Mouse (Mus musculus): ENCODE results near the gene Elovl7. TPM values are rescaled to one million over a fixed set of nuclear protein-coding genes. Genes with fewer than 3 reads are reported as not detected.

Elovl7 gene
- polyA plus RNA-seq, 1 experiment from 2014 or later: 14.3 TPM

DNA sequence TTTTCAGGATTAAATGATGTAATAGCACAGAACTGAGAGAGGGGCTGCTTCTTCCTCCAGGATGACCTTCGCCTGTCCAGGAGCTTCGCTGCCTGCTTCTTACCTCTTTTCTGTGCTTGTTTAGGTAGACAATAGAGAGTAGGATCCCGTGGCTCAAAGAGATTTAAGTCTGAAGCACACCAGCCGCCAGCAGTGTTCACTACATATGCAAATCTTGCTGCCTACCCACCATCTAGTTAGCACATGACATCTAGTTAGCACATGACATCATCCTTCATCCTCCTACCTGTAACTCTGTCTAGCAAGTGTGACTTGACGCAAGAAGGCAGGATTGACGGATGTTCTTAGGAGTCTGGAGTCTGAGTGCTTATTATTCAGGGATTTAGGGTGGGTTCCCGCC, 5.6 kb downstream of the Elovl7 start:
- Histone ChIP-seq H3K4me1 (ENCODE audit: control insufficient read depth, insufficient read depth, low read length) (no peaks in the 10 kb centered on the region), H3K4me2 (replicated peaks; ENCODE audit: low read depth, low read length) (no peak overlapping the region), H3K9me3 (ENCODE audit: control insufficient read depth, low read length) (no peaks in the 10 kb centered on the region), H3K27ac (ENCODE audit: low read depth, low read length) (no peak overlapping the region), H3K9ac (ENCODE audit: low read depth, low read length) (no peak overlapping the region), H3K36me3 (ENCODE audit: control insufficient read depth, insufficient read depth, low read length) (no peaks in the 10 kb centered on the region), H3K27me3 (ENCODE audit: control insufficient read depth, insufficient read depth, low read length) (peaks cover 16% of the 10 kb centered on the region), H3K4me3 (ENCODE audit: low read length) (no peak overlapping the region)
- WGBS: 83% methylated on average over 7 of the region's 7 CpGs
- no peak for ATAC-seq (ENCODE audit: low FRiP score, low TSS enrichment)

DNA sequence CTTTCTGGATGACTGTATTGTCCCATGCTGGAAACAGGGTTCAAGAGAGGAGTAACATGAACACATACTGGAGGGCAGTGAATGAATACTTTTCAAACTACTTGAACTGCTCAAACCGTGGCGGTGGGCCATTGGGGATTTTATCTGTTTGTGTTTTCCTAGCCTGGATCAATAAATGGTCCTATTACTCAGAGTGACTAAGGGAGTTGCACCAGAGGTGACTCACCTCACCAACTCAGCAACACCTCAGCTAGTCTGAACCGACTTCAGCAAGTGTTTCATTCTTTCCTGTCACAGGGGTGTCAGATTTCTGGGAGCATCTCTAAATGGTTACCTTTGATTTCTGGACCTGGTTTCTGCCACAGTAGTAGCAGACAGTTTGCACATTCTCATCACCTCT, 15.0 kb downstream of the Elovl7 start:
- H3K27me3 ChIP-seq (ENCODE audit: control insufficient read depth, insufficient read depth, low read length): no peaks in the 10 kb centered on the region
- 52% methylated on average over 3 of the region's 3 CpGs for WGBS
- H3K9ac ChIP-seq (ENCODE audit: low read depth, low read length): no peak overlapping the region
- no peak overlapping the region for H3K27ac ChIP-seq (ENCODE audit: low read depth, low read length)
- no peak overlapping the region for H3K4me2 ChIP-seq (replicated peaks; ENCODE audit: low read depth, low read length)
- H3K4me1 ChIP-seq (ENCODE audit: control insufficient read depth, insufficient read depth, low read length): no peaks in the 10 kb centered on the region
- H3K36me3 ChIP-seq (ENCODE audit: control insufficient read depth, insufficient read depth, low read length): no peaks in the 10 kb centered on the region
- no peaks in the 10 kb centered on the region for H3K9me3 ChIP-seq (ENCODE audit: control insufficient read depth, low read length)
- no peak for ATAC-seq (ENCODE audit: low FRiP score, low TSS enrichment)
- no peak overlapping the region for H3K4me3 ChIP-seq (ENCODE audit: low read length)

DNA sequence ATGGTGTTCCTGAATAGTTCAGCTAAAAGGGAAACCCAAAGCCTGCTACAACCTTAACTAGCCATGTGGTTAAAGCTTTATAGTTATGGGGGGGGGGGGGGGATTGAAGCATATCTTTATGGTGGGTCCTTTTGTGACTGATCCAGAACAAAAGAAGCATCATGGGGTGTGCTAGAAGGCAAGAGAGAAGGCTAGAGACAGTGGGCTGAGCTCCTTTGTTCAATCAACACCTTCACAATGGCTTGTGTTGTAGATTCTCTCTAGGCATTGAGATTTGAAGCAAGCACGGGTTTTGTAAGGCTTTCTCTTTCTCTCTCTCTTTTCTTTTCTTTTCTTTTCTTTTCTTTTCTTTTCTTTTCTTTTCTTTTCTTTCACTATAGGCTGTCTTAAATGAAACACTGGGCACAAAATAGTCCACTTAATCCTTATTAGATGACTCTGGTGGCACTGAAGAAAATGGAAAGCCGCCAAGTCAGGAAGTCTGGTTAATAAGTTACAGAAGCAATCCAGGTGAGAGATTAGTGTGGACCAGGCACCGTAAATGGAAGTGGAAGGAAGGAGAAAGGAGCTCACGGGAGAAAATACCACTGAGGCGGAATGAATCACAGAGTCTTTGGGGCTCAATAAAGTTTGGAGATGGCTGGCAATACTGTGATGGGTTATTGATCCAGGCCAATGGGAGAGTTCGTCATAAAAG, 15.6 kb downstream of the Elovl7 start:
- Histone ChIP-seq H3K4me1 (ENCODE audit: control insufficient read depth, insufficient read depth, low read length) (no peaks in the 10 kb centered on the region), H3K4me2 (replicated peaks; ENCODE audit: low read depth, low read length) (no peak overlapping the region), H3K9me3 (ENCODE audit: control insufficient read depth, low read length) (no peaks in the 10 kb centered on the region), H3K27ac (ENCODE audit: low read depth, low read length) (no peak overlapping the region), H3K27me3 (ENCODE audit: control insufficient read depth, insufficient read depth, low read length) (no peaks in the 10 kb centered on the region), H3K4me3 (ENCODE audit: low read length) (no peak overlapping the region), H3K9ac (ENCODE audit: low read depth, low read length) (no peak overlapping the region), H3K36me3 (ENCODE audit: control insufficient read depth, insufficient read depth, low read length) (no peaks in the 10 kb centered on the region)
- WGBS: 71% methylated on average over 6 of the region's 6 CpGs
- ATAC-seq (ENCODE audit: low FRiP score, low TSS enrichment): no peak

DNA sequence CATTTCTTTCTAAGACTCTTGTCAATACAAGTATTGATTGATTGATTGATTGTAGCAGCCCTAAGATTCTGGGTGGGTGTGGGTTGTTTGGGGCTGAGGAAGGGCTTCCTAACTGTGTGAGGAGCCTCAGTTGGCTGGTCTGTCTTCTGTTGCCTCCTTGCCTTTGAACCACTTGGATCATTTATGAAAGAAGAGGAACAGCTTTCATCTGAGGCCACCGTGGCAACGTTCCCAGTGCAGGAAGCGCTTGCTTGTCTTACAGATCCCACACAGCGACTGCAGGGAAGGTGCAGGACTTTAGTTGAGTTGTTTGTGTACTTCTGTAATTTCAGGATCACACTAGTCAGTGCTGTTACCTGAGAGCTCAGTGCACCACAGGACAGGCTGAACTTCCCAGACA, 25.8 kb downstream of the Elovl7 start:
- ATAC-seq (ENCODE audit: low FRiP score, low TSS enrichment): no peak
- Histone ChIP-seq H3K27ac (ENCODE audit: low read depth, low read length) (no peak overlapping the region), H3K36me3 (ENCODE audit: control insufficient read depth, insufficient read depth, low read length) (no peaks in the 10 kb centered on the region), H3K9ac (ENCODE audit: low read depth, low read length) (no peak overlapping the region), H3K4me1 (ENCODE audit: control insufficient read depth, insufficient read depth, low read length) (no peaks in the 10 kb centered on the region), H3K9me3 (ENCODE audit: control insufficient read depth, low read length) (no peaks in the 10 kb centered on the region), H3K4me2 (replicated peaks; ENCODE audit: low read depth, low read length) (no peak overlapping the region), H3K4me3 (ENCODE audit: low read length) (no peak overlapping the region), H3K27me3 (ENCODE audit: control insufficient read depth, insufficient read depth, low read length) (no peaks in the 10 kb centered on the region)
- WGBS: 66% methylated on average over 4 of the region's 4 CpGs

DNA sequence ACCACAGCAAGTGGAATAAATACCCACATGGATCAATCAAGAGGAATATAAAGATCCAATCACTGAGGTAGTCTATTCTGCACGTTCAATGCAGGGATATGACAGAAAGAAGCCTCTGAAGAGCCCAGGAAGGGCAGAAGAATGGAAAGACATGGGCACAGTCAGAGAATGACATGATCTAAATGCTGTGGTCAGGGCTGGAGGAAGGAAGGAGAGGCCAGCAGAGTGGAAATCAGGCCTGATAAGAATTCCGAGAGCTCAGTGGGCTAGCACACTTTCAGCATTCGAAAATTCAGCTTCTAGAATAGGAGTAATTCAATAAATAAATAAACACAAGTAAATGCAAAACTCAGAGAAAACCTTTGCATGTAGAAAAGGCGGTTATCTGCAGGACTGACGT, 27.5 kb downstream of the Elovl7 start:
- H3K27ac ChIP-seq (ENCODE audit: low read depth, low read length): no peak overlapping the region
- H3K4me1 ChIP-seq (ENCODE audit: control insufficient read depth, insufficient read depth, low read length): no peaks in the 10 kb centered on the region
- H3K9ac ChIP-seq (ENCODE audit: low read depth, low read length): no peak overlapping the region
- H3K4me2 ChIP-seq (replicated peaks; ENCODE audit: low read depth, low read length): no peak overlapping the region
- no peaks in the 10 kb centered on the region for H3K36me3 ChIP-seq (ENCODE audit: control insufficient read depth, insufficient read depth, low read length)
- no peak for ATAC-seq (ENCODE audit: low FRiP score, low TSS enrichment)
- no peak overlapping the region for H3K4me3 ChIP-seq (ENCODE audit: low read length)
- 86% methylated on average over 5 of the region's 5 CpGs for WGBS
- H3K27me3 ChIP-seq (ENCODE audit: control insufficient read depth, insufficient read depth, low read length): no peaks in the 10 kb centered on the region
- no peaks in the 10 kb centered on the region for H3K9me3 ChIP-seq (ENCODE audit: control insufficient read depth, low read length)

DNA sequence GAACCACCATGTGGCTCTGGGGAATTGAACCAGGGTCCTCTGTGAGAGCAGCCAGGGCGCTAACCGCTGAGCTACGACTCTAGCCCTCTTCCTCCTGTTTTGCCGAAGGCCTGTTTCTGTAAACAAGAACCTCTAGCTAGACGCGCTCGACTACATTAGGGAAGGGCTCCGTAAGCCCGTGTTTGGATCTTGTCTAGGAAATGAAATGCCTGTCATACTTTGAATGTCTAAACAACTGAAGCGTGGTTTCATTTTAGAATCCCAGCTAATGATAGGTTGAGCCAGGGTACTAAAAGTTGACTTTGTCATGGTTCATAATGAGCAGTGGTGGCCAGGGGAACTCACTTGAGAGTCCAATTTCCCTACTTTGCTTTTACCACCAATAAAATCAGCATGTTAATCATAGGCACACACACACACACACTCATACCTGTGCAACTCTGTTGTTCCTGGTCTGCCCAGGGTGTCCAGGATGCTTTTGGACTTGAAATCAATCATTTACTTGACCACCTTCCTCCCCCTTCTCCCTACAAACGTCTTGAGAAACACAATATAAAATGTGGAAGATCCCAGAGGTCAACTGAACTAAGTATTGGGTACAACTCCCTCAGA, 31.0 kb downstream of the Elovl7 start:
- Histone ChIP-seq H3K4me2 (replicated peaks; ENCODE audit: low read depth, low read length) (no peak overlapping the region), H3K4me3 (ENCODE audit: low read length) (no peak overlapping the region), H3K4me1 (ENCODE audit: control insufficient read depth, insufficient read depth, low read length) (no peaks in the 10 kb centered on the region), H3K9ac (ENCODE audit: low read depth, low read length) (no peak overlapping the region), H3K9me3 (ENCODE audit: control insufficient read depth, low read length) (no peaks in the 10 kb centered on the region), H3K27me3 (ENCODE audit: control insufficient read depth, insufficient read depth, low read length) (no peaks in the 10 kb centered on the region), H3K36me3 (ENCODE audit: control insufficient read depth, insufficient read depth, low read length) (no peaks in the 10 kb centered on the region), H3K27ac (ENCODE audit: low read depth, low read length) (no peak overlapping the region)
- ATAC-seq (ENCODE audit: low FRiP score, low TSS enrichment): peak; percentile 76
- 75% methylated on average over 11 of the region's 11 CpGs for WGBS

DNA sequence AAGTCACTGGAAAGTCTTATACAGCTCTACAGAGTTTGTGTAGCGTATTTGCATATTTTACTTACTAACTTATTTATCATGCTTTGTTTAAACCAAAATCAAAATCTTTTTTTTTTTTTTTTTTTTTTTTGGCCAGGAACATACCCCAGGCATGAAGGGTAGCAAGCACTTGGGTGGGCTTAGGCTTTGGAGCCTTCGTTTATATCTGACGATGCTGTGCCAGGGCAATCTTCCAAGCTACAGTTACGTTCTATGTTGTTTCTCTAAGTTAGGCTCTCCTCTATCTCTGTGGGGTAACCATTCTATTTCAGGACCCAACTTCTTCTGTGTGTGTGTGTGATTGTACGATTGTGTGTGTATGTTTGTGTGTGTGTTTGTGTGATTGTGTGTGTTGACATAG, 36.9 kb downstream of the Elovl7 start:
- Histone ChIP-seq H3K27me3 (ENCODE audit: control insufficient read depth, insufficient read depth, low read length) (no peaks in the 10 kb centered on the region), H3K4me2 (replicated peaks; ENCODE audit: low read depth, low read length) (no peak overlapping the region), H3K9ac (ENCODE audit: low read depth, low read length) (no peak overlapping the region), H3K9me3 (ENCODE audit: control insufficient read depth, low read length) (no peaks in the 10 kb centered on the region), H3K4me1 (ENCODE audit: control insufficient read depth, insufficient read depth, low read length) (no peaks in the 10 kb centered on the region), H3K4me3 (ENCODE audit: low read length) (no peak overlapping the region), H3K27ac (ENCODE audit: low read depth, low read length) (no peak overlapping the region), H3K36me3 (ENCODE audit: control insufficient read depth, insufficient read depth, low read length) (no peaks in the 10 kb centered on the region)
- 88% methylated on average over 5 of the region's 5 CpGs for WGBS
- ATAC-seq (ENCODE audit: low FRiP score, low TSS enrichment): no peak

DNA sequence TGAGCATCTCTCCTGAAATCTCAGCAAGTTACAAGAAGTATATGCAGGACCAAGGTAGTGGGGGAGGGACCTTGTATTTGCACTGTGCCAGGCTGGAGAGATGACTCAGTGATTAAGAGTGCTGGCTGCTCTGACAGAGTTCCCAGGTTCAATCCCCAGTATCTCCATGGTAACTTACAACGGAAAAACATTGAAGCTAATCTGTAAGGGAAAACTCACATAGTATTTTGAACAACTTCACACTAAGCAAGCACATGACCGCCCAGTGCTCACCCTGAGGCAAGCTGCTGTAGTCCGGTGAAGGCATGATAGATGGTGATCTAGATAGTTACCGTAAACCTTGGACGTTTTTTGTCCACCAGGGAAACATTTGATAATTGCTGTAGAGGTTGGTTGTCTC, 39.8 kb downstream of the Elovl7 start:
- WGBS: 77% methylated on average over 5 of the region's 5 CpGs

DNA sequence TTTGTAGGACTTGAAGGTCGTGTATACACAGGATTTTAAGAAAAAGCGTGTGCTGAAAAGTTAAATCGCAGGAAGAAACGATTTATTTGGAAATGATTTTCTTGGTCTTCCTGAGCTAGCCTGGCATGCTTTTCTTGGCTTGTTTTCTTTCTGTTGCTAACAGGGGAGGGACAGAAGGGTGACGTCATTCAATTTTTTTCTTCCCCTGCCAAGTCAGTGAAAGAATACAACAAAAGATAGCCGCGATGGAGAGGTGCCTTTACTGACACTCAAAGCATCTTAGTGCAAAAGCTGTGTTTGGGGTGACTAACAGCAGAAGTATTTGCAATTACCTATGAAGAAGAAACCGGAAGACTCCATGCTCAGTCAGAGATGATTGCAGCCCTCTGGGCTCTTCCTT, 48.8 kb downstream of the Elovl7 start:
- H3K27me3 ChIP-seq (ENCODE audit: control insufficient read depth, insufficient read depth, low read length): no peaks in the 10 kb centered on the region
- H3K4me2 ChIP-seq (replicated peaks; ENCODE audit: low read depth, low read length): no peak overlapping the region
- no peak overlapping the region for H3K4me3 ChIP-seq (ENCODE audit: low read length)
- H3K4me1 ChIP-seq (ENCODE audit: control insufficient read depth, insufficient read depth, low read length): no peaks in the 10 kb centered on the region
- 69% methylated on average over 8 of the region's 8 CpGs for WGBS
- H3K27ac ChIP-seq (ENCODE audit: low read depth, low read length): no peak overlapping the region
- H3K9me3 ChIP-seq (ENCODE audit: control insufficient read depth, low read length): no peaks in the 10 kb centered on the region
- no peak overlapping the region for H3K9ac ChIP-seq (ENCODE audit: low read depth, low read length)
- H3K36me3 ChIP-seq (ENCODE audit: control insufficient read depth, insufficient read depth, low read length): no peaks in the 10 kb centered on the region
- no peak for ATAC-seq (ENCODE audit: low FRiP score, low TSS enrichment)

More for the DNA sequence above, 39.8 kb downstream of the Elovl7 start:
- Histone ChIP-seq H3K27me3 (ENCODE audit: control insufficient read depth, insufficient read depth, low read length) (no peaks in the 10 kb centered on the region), H3K4me3 (ENCODE audit: low read length) (no peak overlapping the region), H3K36me3 (ENCODE audit: control insufficient read depth, insufficient read depth, low read length) (no peaks in the 10 kb centered on the region), H3K9ac (ENCODE audit: low read depth, low read length) (no peak overlapping the region), H3K4me1 (ENCODE audit: control insufficient read depth, insufficient read depth, low read length) (no peaks in the 10 kb centered on the region), H3K4me2 (replicated peaks; ENCODE audit: low read depth, low read length) (no peak overlapping the region), H3K27ac (ENCODE audit: low read depth, low read length) (no peak overlapping the region), H3K9me3 (ENCODE audit: control insufficient read depth, low read length) (no peaks in the 10 kb centered on the region)
- ATAC-seq (ENCODE audit: low FRiP score, low TSS enrichment): no peak

Data from kidney, embryonic 14.5 days (tissue).